Mouse (Mus musculus) lung, adult 2 months (tissue): ENCODE measurements at regions not wholly inside any gene's neighbourhood (a gene's known extent, or its start where the extent isn't known, plus 50 kb on each side); places are given as distances from the start of the nearest gene placed in this dataset.

Source experiments
- CTCF ChIP-seq: fragments of 200-500 bp; IDR thresholded peaks from 2 replicates; pipeline ENCODE4 v1.5.1; 2011; ENCODE audit warnings: mild to moderate bottlenecking, low read length, control low read depth; ENCODE audit not compliant: insufficient read depth
- POLR2A ChIP-seq: fragments of 200-500 bp; IDR thresholded peaks from 2 replicates; pipeline ENCODE4 v1.6.1; 2011; ENCODE audit warnings: low read depth, mild to moderate bottlenecking, control low read depth, low read length, borderline replicate concordance; ENCODE audit errors: extremely low read depth

DNA sequence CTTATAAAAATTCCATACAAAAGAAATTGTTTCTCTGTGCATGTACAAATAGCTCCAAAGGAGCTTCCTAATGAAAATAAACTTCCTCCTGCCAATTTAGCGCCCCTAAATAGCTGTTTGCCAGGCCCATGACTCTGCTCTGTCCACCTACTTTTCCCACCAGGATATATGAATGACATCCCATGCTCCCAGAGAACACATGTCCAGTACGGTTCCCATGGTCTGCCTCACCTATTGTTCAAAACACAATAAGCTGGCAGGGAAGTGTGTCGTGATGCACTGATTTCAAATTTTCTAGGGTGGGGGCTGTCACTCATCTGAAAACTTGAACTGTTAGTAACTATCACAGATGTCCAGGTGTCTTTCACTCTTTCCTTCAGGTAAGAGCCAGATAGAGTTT is 305.8 kb downstream of the Gja1 start:
- TF ChIP-seq CTCF = no peak
- no peak for TF ChIP-seq POLR2A
